1 mouse cellular context compared by ENCODE assay signal in the genomic region with DNA sequence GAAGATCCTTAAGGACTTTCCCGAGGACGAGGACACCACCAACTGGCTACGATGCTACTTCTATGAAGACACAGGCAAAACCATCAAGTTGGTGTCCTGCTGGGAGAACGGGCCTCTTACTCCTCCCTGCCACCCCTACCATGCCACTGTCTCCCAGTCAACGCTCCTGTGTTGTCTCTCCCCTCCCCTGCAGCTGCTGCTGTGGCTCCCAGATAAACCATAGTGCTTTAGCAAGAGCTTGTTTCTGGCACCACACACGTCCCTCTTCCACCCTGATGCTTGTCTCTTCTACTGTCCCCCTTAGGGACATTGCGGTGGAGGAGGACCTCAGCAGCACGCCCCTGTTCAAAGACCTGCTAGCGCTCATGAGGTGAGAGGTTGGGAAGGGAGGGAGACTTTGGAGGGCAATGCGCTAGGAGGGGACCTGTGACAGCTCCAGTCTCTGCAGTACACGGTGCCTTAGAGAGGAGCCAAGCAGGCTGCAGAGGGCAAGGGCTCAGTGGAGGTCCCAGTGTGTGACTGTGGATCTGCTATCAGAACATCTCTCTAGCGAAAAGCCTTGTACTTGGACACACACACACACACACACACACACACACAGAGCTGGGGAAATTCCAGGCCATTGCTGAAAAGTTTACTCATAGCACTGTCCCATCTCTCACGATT.
TF ChIP-seq lines count a peak whose summit lies in the region.

No protein-coding gene starts in this region.

TF ChIP-seq in MEL, 35 proteins besides CTCF, POLR2A, EP300 and RAD21:
- TF ChIP-seq TAL1 (IDR thresholded peaks at IDR 0.05; ENCODE audit: low read length), result peak; percentile 72
- peak; percentile 63; the same call in 1 of the 2 replicates for TF ChIP-seq TCF12 (IDR thresholded peaks at IDR 0.05; ENCODE audit: low read depth, low read length)
- TF ChIP-seq ZC3H11A (IDR thresholded peaks at IDR 0.05; ENCODE audit: low read depth, low read length), result no peak
